Mouse (Mus musculus): ENCODE data around the gene Kcnq4. TPM values are rescaled to one million over a fixed set of nuclear protein-coding genes. Genes with fewer than 3 reads are reported as not detected.

The Kcnq4 gene
- polyA plus RNA-seq (2015; fragmentation: Nextera tagmentation; extraction: Ambion mirVana) = 3.1 and 3.9 TPM in 2 replicates

GRCm38 (mm10) chr4:120747941-120748866 is at the start of gene Kcnq4:
TSS of gene Kcnq4 (minus strand) at chr4:120748612.
- no peak for ATAC-seq
- no peaks in the 10 kb centered on the region for H3K9me3 ChIP-seq (ENCODE audit: low read length)
- 5% methylated on average over 41 of the region's 42 CpGs for WGBS
- no peaks in the 10 kb centered on the region for H3K36me3 ChIP-seq (ENCODE audit: insufficient read depth, low read length)
- peaks cover 31% of the 10 kb centered on the region for H3K27me3 ChIP-seq (replicated peaks; ENCODE audit: insufficient read depth, low read length)
- peak within 1 kb of the TSS; percentile 100 for H3K4me2 ChIP-seq (replicated peaks; ENCODE audit: low read depth, low read length)
- H3K9ac ChIP-seq (replicated peaks; ENCODE audit: low read depth) = no peak within 1 kb of the TSS
- no peak for DNase-seq (ENCODE audit: low spot score)
- H3K27ac ChIP-seq (ENCODE audit: low read length) = no peak within 1 kb of the TSS
- TF ChIP-seq CTCF (IDR thresholded peaks at IDR 0.05) = no peak
- no peak for TF ChIP-seq EP300 (IDR thresholded peaks at IDR 0.05)
- peaks cover 2% of the 10 kb centered on the region; the same call in 1 of the 2 replicates for H3K4me1 ChIP-seq (ENCODE audit: insufficient read depth, low read depth, low read length)
- peak within 1 kb of the TSS; percentile 69 for H3K4me3 ChIP-seq (ENCODE audit: low read depth, low read length)

- 86% methylated on average over 2 of the region's 2 CpGs for WGBS
- no peak overlapping the region for H3K27ac ChIP-seq (ENCODE audit: low read length)
- peaks cover 6% of the 10 kb centered on the region; the same call in 1 of the 2 replicates for H3K4me1 ChIP-seq (ENCODE audit: insufficient read depth, low read depth, low read length)
- no peaks in the 10 kb centered on the region for H3K36me3 ChIP-seq (ENCODE audit: insufficient read depth, low read length)
- ATAC-seq (no peak), DNase-seq (ENCODE audit: low spot score) (no peak)
- H3K4me2 ChIP-seq (replicated peaks; ENCODE audit: low read depth, low read length) = no peak overlapping the region
- H3K9ac ChIP-seq (replicated peaks; ENCODE audit: low read depth) = no peak overlapping the region
- no peak for TF ChIP-seq EP300 (IDR thresholded peaks at IDR 0.05)
- TF ChIP-seq CTCF (IDR thresholded peaks at IDR 0.05) = no peak
- no peaks in the 10 kb centered on the region for H3K27me3 ChIP-seq (replicated peaks; ENCODE audit: insufficient read depth, low read length)
- no peak overlapping the region for H3K4me3 ChIP-seq (ENCODE audit: low read depth, low read length)
- H3K9me3 ChIP-seq (ENCODE audit: low read length) = no peaks in the 10 kb centered on the region
These were observed 48.3 kb upstream of the Kcnq4 start for GRCm38 (mm10) chr4:120796687-120797086.

- WGBS = 81% methylated on average over 1 of the region's 1 CpGs
These were observed 47.2 kb upstream of the Kcnq4 start for GRCm38 (mm10) chr4:120795646-120796045.

GRCm38 (mm10) chr4:120792918-120793317 is 44.5 kb upstream of the Kcnq4 start:
- Histone ChIP-seq H3K9ac (replicated peaks; ENCODE audit: low read depth) (no peak overlapping the region), H3K36me3 (ENCODE audit: insufficient read depth, low read length) (peaks cover 8% of the 10 kb centered on the region; the same call in 1 of the 2 replicates), H3K9me3 (ENCODE audit: low read length) (no peaks in the 10 kb centered on the region), H3K4me1 (ENCODE audit: insufficient read depth, low read depth, low read length) (no peaks in the 10 kb centered on the region), H3K27ac (ENCODE audit: low read length) (no peak overlapping the region), H3K4me3 (ENCODE audit: low read depth, low read length) (no peak overlapping the region), H3K27me3 (replicated peaks; ENCODE audit: insufficient read depth, low read length) (no peaks in the 10 kb centered on the region), H3K4me2 (replicated peaks; ENCODE audit: low read depth, low read length) (no peak overlapping the region)
- TF ChIP-seq CTCF (IDR thresholded peaks at IDR 0.05) (no peak), EP300 (IDR thresholded peaks at IDR 0.05) (0 out of 2 replicates have a peak, but pooled peaks have one; percentile 3)
- WGBS = 43% methylated on average over 2 of the region's 2 CpGs
- DNase-seq (ENCODE audit: low spot score) (no peak), ATAC-seq (peak; percentile 33; the same call in 1 of the 2 replicates)

More at GRCm38 (mm10) chr4:120795646-120796045, 47.2 kb upstream of the Kcnq4 start:
- no peak overlapping the region for H3K4me3 ChIP-seq (ENCODE audit: low read depth, low read length)
- no peak overlapping the region for H3K27ac ChIP-seq (ENCODE audit: low read length)
- H3K36me3 ChIP-seq (ENCODE audit: insufficient read depth, low read length) = no peaks in the 10 kb centered on the region
- ATAC-seq (no peak), DNase-seq (ENCODE audit: low spot score) (no peak)
- H3K9ac ChIP-seq (replicated peaks; ENCODE audit: low read depth) = no peak overlapping the region
- H3K4me2 ChIP-seq (replicated peaks; ENCODE audit: low read depth, low read length) = no peak overlapping the region
- no peaks in the 10 kb centered on the region for H3K27me3 ChIP-seq (replicated peaks; ENCODE audit: insufficient read depth, low read length)
- no peak for TF ChIP-seq EP300 (IDR thresholded peaks at IDR 0.05)
- no peak for TF ChIP-seq CTCF (IDR thresholded peaks at IDR 0.05)
- H3K4me1 ChIP-seq (ENCODE audit: insufficient read depth, low read depth, low read length) = peaks cover 6% of the 10 kb centered on the region; the same call in 1 of the 2 replicates
- H3K9me3 ChIP-seq (ENCODE audit: low read length) = no peaks in the 10 kb centered on the region

- Histone ChIP-seq H3K4me2 (replicated peaks; ENCODE audit: low read depth, low read length) (no peak overlapping the region), H3K27ac (ENCODE audit: low read length) (no peak overlapping the region), H3K36me3 (ENCODE audit: insufficient read depth, low read length) (peaks cover 8% of the 10 kb centered on the region), H3K4me3 (ENCODE audit: low read depth, low read length) (no peak overlapping the region), H3K4me1 (ENCODE audit: insufficient read depth, low read depth, low read length) (no peaks in the 10 kb centered on the region), H3K27me3 (replicated peaks; ENCODE audit: insufficient read depth, low read length) (no peaks in the 10 kb centered on the region), H3K9ac (replicated peaks; ENCODE audit: low read depth) (no peak overlapping the region), H3K9me3 (ENCODE audit: low read length) (no peaks in the 10 kb centered on the region)
- TF ChIP-seq CTCF (IDR thresholded peaks at IDR 0.05) = no peak
- no peak for TF ChIP-seq EP300 (IDR thresholded peaks at IDR 0.05)
- 95% methylated on average over 4 of the region's 4 CpGs for WGBS
- no peak for DNase-seq (ENCODE audit: low spot score)
- no peak for ATAC-seq
These were observed 41.6 kb upstream of the Kcnq4 start for GRCm38 (mm10) chr4:120790027-120790426.

GRCm38 (mm10) chr4:120755801-120756200 is 7.4 kb upstream of the Kcnq4 start:
- no peak overlapping the region for H3K4me2 ChIP-seq (replicated peaks; ENCODE audit: low read depth, low read length)
- no peak overlapping the region for H3K27ac ChIP-seq (ENCODE audit: low read length)
- H3K4me1 ChIP-seq (ENCODE audit: insufficient read depth, low read depth, low read length) = no peaks in the 10 kb centered on the region
- 66% methylated on average over 5 of the region's 5 CpGs for WGBS
- no peak overlapping the region for H3K4me3 ChIP-seq (ENCODE audit: low read depth, low read length)
- ATAC-seq (no peak), DNase-seq (ENCODE audit: low spot score) (no peak)
- H3K36me3 ChIP-seq (ENCODE audit: insufficient read depth, low read length) = peaks cover 16% of the 10 kb centered on the region; the same call in 1 of the 2 replicates
- no peak overlapping the region for H3K9ac ChIP-seq (replicated peaks; ENCODE audit: low read depth)
- no peak for TF ChIP-seq EP300 (IDR thresholded peaks at IDR 0.05)
- peaks cover 5% of the 10 kb centered on the region; the same call in 1 of the 2 replicates for H3K27me3 ChIP-seq (replicated peaks; ENCODE audit: insufficient read depth, low read length)
- no peaks in the 10 kb centered on the region for H3K9me3 ChIP-seq (ENCODE audit: low read length)
